Mouse (Mus musculus): Measurements from ENCODE around the gene Zfp69.

- TF ChIP-seq CTCF (IDR thresholded peaks at IDR 0.05; ENCODE audit: borderline replicate concordance, control insufficient read depth, extremely low read depth, insufficient read depth, low read length, poor library complexity) (no peak), POLR2A (IDR thresholded peaks at IDR 0.05; ENCODE audit: control insufficient read depth, extremely low read depth, insufficient read depth, low read length, poor library complexity) (no peak)
Measured at GRCm38 (mm10) chr4:120887381-120888112, 64.0 kb downstream of the Zfp69 start.
